16 mouse cellular contexts compared by ENCODE assay signal in genomic region chr10:97334044-97334443, GRCm38 (mm10).
"Had no signal": no experiment of that assay in that cellular context is flagged by ENCODE, and none has a peak within 500 bp of the region (broad histone marks: within the 10 kb centered on the region; RNA-seq: fewer than 3 reads in every experiment).

No protein-coding gene starts in this region.

- H3K4me3 ChIP-seq: left cerebral cortex, adult 2 months; limb, embryonic 10.5 days; liver, embryonic 15.5 days; megakaryocyte, embryonic 14.5 days; midbrain, embryonic 15.5 days; neural tube, embryonic 12.5 days had no signal

- H3K4me2 ChIP-seq: liver, embryonic 11.5 days; liver, embryonic 15.5 days; midbrain, embryonic 11.5 days; midbrain, embryonic 15.5 days; neural tube, embryonic 12.5 days had no signal

- H3K9me3 ChIP-seq: limb, embryonic 10.5 days; liver, embryonic 15.5 days; midbrain, embryonic 15.5 days; neural tube, embryonic 12.5 days had no signal

- H3K9ac ChIP-seq: liver, embryonic 15.5 days; midbrain, embryonic 15.5 days; neural tube, embryonic 12.5 days had no signal

- ATAC-seq: intestine, postnatal 0 days; midbrain, embryonic 15.5 days had no signal

- DNase-seq: kidney, adult 9 months; lung, adult 2 months; retina, postnatal 1 day; right cerebral cortex, postnatal 4 days; spleen, adult 18-20 months; thymus, postnatal 4 days had no signal

- H3K36me3 ChIP-seq: limb, embryonic 10.5 days; liver, embryonic 15.5 days; midbrain, embryonic 15.5 days; neural tube, embryonic 12.5 days had no signal

- H3K27ac ChIP-seq: kidney, postnatal 0 days; left cerebral cortex, adult 2 months; limb, embryonic 10.5 days; liver, embryonic 15.5 days; midbrain, embryonic 15.5 days; neural tube, embryonic 12.5 days had no signal

- H3K4me1 ChIP-seq: liver, embryonic 15.5 days; midbrain, embryonic 15.5 days; neural tube, embryonic 12.5 days had no signal

- H3K27me3 ChIP-seq: liver, embryonic 15.5 days; megakaryocyte, embryonic 14.5 days; midbrain, embryonic 15.5 days; neural tube, embryonic 12.5 days had no signal
